Mouse (Mus musculus) stomach, embryonic 16.5 days (tissue): ENCODE measurements around the gene Samd4b. TPM values are rescaled to one million over a fixed set of nuclear protein-coding genes. Genes with fewer than 3 reads are reported as not detected.
"Not testable (repeated sequence)": the region's sequence is repeated elsewhere in the genome, so short reads cannot be mapped to it uniquely, and the experiment has no call there.

Experiments
- ATAC-seq: fragments of 200-750 bp; cut with Nextera tagmentation; 2 replicates; pipeline ENCODE4 v1.8.0; 2017; ENCODE audit warnings: moderate number of reproducible peaks, moderate TSS enrichment; ENCODE audit not compliant: insufficient read depth, low FRiP score
- H3K27ac ChIP-seq: fragments of 300-500 bp; sonication (generic); 2 replicates; pipeline ENCODE4 v1.5.1; 2014; ENCODE audit warnings: low read length
- H3K27me3 ChIP-seq: fragments of 300-500 bp; sonication (generic); 2 replicates; pipeline ENCODE4 v1.6.1; 2014; ENCODE audit warnings: low read length, control low read depth, mixed read lengths; ENCODE audit not compliant: control insufficient read depth, insufficient read depth
- H3K36me3 ChIP-seq: fragments of 300-500 bp; sonication (generic); 2 replicates; pipeline ENCODE4 v1.6.1; 2014; ENCODE audit warnings: low read length; ENCODE audit not compliant: control insufficient read depth, insufficient read depth
- H3K4me1 ChIP-seq: fragments of 300-500 bp; sonication (generic); 2 replicates; pipeline ENCODE4 v1.6.1; 2014; ENCODE audit warnings: low read length, control low read depth, mixed read lengths; ENCODE audit not compliant: control insufficient read depth, insufficient read depth
- H3K4me2 ChIP-seq: fragments of 300-500 bp; sonication (generic); 2 replicates; pipeline ENCODE4 v1.6.1; 2014; ENCODE audit warnings: low read depth, low read length, mixed read lengths
- H3K4me3 ChIP-seq: fragments of 300-500 bp; sonication (generic); replicated peaks from 2 replicates; pipeline ENCODE4 v1.5.1; 2014; ENCODE audit warnings: mild to moderate bottlenecking, low read length
- H3K9ac ChIP-seq: fragments of 300-500 bp; sonication (generic); 2 replicates; pipeline ENCODE4 v1.6.1; 2014; ENCODE audit warnings: low read length
- H3K9me3 ChIP-seq: fragments of 300-500 bp; sonication (generic); replicated peaks from 2 replicates; pipeline ENCODE4 v1.6.1; 2016; ENCODE audit warnings: low read length, control low read depth; ENCODE audit not compliant: control insufficient read depth
- WGBS: fragments of 180-500 bp; shearing (Covaris S2); extraction: QIAGEN DNeasy Blood & Tissue Kit; methylation state at CpG from one replicate; pipeline ENCODE4 v1.1.7; 2014; 5-methylcytosine and 5-hydroxymethylcytosine counted together
- polyA plus RNA-seq: library from polyadenylated mRNA; unstranded; fragments of >200 nt; fragmentation: Nextera tagmentation; extraction: Ambion mirVana; gene quantifications from 2 replicates; pipeline ENCODE4 v1.2.1, GENCODE M21; 2015

Samd4b gene
- polyA plus RNA-seq, 1 experiment from 2014 or later = 10.9 TPM

DNA sequence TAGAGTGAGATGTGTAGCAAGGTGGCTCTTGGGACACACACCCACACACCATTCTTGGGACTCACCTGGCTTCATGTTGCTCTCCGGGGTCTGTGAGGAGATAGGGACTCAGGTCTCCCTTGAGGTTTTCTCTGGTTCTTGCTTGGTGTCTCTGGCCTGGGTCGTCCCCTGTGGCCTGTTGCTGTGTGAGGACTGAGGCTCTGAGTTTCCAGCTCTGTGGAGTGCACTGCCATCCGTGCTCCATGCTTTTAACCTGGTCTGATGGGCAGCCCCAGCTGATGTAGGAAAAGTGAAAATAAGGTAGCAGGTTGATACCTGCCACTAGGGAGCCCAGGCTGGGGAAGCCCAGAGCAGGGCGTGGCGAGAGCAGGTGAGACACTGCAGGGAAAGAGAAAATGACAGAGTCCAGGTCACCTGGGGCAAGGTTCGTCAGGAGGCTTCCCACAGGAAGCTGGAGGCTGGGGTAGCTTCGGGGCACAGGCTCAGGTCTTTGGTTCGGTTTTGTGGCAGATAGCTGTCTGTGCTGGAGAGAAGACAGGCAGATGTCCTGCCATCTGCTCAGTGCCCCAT, 87.5 kb downstream of the Samd4b start, which contains the start of gene Ifnl2:
Gene Ifnl2 (minus strand): TSS at position 51 of the 570 bp plus-strand sequence.
- not testable (repeated sequence) for H3K9ac ChIP-seq, H3K36me3 ChIP-seq, H3K4me1 ChIP-seq, H3K4me2 ChIP-seq, H3K9me3 ChIP-seq, H3K27ac ChIP-seq, H3K4me3 ChIP-seq, H3K27me3 ChIP-seq, ATAC-seq
- 58% methylated on average over 8 of the region's 8 CpGs for WGBS

DNA sequence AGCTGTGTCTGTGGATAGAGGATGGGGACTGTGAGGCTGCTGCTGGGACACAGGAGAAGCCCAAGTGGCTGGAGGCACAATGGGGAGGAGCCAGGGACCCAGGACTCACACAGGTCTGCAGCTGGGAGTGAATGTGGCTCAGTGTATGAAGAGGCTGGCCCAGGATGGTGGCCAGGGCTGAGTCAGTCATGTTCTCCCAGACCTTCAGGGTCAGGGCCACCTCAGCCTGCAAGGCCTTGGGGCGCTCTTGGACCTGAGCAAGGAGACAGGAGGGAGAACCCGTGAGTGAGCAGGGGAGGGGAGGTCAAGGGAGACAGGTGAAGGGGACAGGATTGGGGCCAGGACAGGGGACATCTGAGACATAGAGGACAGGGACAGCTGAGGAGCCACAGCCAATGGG, 88.8 kb downstream of the Samd4b start:
- H3K4me1 ChIP-seq, H3K9ac ChIP-seq, H3K4me2 ChIP-seq, H3K27me3 ChIP-seq, H3K27ac ChIP-seq, ATAC-seq, H3K4me3 ChIP-seq, H3K9me3 ChIP-seq, H3K36me3 ChIP-seq: not testable (repeated sequence)
- 44% methylated on average over 1 of the region's 2 CpGs for WGBS

DNA sequence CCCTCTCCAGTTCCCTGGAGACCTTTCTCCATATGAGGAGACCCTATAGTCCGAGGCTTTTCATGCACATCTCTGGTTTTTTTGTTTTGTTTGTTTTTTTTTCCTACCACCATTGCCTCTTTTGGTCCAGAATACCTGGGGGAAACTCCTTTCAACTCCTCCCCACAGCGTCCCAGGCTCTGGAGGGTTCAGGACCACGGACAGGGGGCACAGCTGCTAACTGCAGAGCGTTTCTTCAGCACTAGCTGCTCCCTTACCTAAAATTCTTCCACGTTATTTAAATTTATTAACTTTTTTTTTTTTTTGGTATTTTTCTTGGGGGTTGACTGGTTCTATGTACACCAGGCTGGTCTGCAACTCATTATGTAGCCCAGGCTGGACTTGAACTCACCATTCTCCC, 92.4 kb downstream of the Samd4b start:
- Histone ChIP-seq H3K9me3 (no peaks in the 10 kb centered on the region; the same call in 1 of the 2 replicates), H3K36me3 (no peaks in the 10 kb centered on the region), H3K27me3 (no peaks in the 10 kb centered on the region; the same call in 1 of the 2 replicates), H3K4me3 (no peak overlapping the region), H3K27ac (no peak overlapping the region), H3K9ac (no peak overlapping the region), H3K4me1 (no peaks in the 10 kb centered on the region), H3K4me2 (no peak overlapping the region)
- 1% methylated on average over 5 of the region's 5 CpGs for WGBS
- no peak for ATAC-seq

DNA sequence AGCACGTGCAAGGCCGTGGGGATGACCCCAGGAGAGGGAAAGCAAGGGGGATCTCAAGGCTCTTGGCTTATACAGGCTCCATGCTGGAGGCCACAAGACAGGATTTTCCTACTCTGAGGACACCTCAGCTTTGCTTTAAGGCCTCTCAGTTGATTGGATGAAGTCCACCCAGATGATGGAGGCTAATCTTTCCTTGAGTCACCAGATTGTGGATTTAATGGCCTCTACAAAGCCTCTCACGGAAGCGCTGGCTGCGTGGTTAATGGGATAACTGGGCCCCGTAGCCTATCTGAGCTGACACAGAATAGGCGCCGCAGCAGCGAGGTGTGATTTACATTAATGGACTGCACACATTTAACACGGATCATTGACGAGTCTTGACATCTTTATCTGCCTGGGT, 102.5 kb downstream of the Samd4b start:
- H3K9ac ChIP-seq = no peak overlapping the region
- ATAC-seq = no peak

DNA sequence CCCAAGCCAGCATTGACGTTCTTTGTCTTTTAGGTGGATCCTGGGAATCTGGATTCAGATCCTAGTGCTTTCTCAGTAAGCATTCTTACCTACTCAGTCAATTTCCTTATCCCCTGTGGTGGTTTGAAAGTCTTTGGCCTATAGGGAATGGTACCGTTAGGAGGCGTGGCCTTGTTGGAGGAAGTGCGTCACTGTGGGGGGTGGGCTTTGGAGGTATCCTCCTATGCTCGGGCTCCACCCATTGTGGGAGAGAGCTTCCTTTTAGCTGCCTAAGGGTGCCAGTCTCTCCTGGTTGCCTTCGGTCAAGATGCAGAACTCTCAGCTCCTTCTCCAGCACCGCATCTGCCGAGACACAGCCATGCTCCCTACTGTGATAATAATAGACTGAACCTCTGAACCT, 105.6 kb downstream of the Samd4b start:
- Histone ChIP-seq H3K36me3 (no peaks in the 10 kb centered on the region), H3K9me3 (no peaks in the 10 kb centered on the region), H3K27ac (no peak overlapping the region), H3K4me1 (peaks cover 3% of the 10 kb centered on the region; the same call in 1 of the 2 replicates), H3K4me3 (no peak overlapping the region), H3K27me3 (no peaks in the 10 kb centered on the region), H3K4me2 (no peak overlapping the region), H3K9ac (no peak overlapping the region)
- ATAC-seq = no peak
- WGBS = 87% methylated on average over 8 of the region's 8 CpGs

More for the DNA sequence above, 102.5 kb downstream of the Samd4b start:
- no peaks in the 10 kb centered on the region for H3K4me1 ChIP-seq
- no peaks in the 10 kb centered on the region for H3K9me3 ChIP-seq
- H3K4me3 ChIP-seq = no peak overlapping the region
- 66% methylated on average over 11 of the region's 11 CpGs for WGBS
- H3K36me3 ChIP-seq = no peaks in the 10 kb centered on the region
- H3K27ac ChIP-seq = no peak overlapping the region
- no peaks in the 10 kb centered on the region for H3K27me3 ChIP-seq
- H3K4me2 ChIP-seq = no peak overlapping the region

DNA sequence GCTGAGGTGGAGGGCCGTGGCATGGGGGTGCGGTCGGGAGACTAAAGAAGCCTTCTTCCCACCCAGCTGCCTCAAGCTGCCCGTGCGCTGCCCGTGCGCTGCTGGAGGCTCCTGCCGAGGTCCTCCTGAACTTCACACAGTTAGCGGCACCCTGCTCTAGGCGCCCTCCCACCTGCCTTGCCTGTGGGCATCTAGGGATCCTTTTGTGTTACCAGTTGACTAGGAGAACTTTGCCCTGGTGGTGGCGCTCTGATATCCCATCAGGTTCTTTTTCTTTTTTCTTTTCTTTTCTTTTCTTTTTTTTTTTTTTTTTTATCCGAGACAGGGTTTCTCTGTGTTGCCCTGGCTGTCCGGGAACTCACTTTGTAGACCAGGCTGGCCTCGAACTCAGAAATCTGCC, 107.0 kb downstream of the Samd4b start:
- peak overlapping the region; percentile 40 for H3K4me2 ChIP-seq
- no peak overlapping the region for H3K9ac ChIP-seq
- H3K4me3 ChIP-seq = 0 out of 2 replicates have a peak overlapping the region, but pooled peaks have one; percentile 1
- no peak for ATAC-seq
- 27% methylated on average over 14 of the region's 14 CpGs for WGBS
- no peaks in the 10 kb centered on the region for H3K27me3 ChIP-seq
- H3K36me3 ChIP-seq = no peaks in the 10 kb centered on the region
- H3K4me1 ChIP-seq = peaks cover 3% of the 10 kb centered on the region; the same call in 1 of the 2 replicates
- H3K27ac ChIP-seq = no peak overlapping the region
- H3K9me3 ChIP-seq = no peaks in the 10 kb centered on the region

DNA sequence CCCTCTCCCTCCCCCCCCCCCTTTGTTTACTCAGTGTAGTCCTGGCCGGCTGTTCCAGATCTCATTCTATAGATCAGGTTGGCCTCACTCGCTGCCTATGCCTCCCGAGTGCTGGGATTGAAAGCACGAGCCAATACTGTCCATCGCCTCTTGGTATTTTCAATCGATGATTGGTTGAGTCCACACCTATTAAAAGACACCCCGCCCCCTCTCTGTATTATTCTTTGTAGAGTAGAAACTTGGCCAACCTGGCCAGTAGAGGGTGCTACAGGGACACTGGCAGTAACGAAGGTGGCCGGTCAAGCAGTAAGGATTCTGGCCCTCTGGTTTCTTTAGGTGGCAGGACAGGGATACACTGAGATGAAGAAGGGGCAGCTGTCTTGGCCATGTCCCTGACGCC, 107.5 kb downstream of the Samd4b start:
- no peaks in the 10 kb centered on the region for H3K9me3 ChIP-seq
- H3K27me3 ChIP-seq = no peaks in the 10 kb centered on the region
- H3K36me3 ChIP-seq = no peaks in the 10 kb centered on the region
- no peak overlapping the region for H3K9ac ChIP-seq
- H3K4me3 ChIP-seq = 0 out of 2 replicates have a peak overlapping the region, but pooled peaks have one; percentile 1
- WGBS = 3% methylated on average over 10 of the region's 10 CpGs
- H3K4me1 ChIP-seq = peaks cover 3% of the 10 kb centered on the region; the same call in 1 of the 2 replicates
- peak; percentile 63 for ATAC-seq
- H3K27ac ChIP-seq = no peak overlapping the region
- peak overlapping the region; percentile 40 for H3K4me2 ChIP-seq

DNA sequence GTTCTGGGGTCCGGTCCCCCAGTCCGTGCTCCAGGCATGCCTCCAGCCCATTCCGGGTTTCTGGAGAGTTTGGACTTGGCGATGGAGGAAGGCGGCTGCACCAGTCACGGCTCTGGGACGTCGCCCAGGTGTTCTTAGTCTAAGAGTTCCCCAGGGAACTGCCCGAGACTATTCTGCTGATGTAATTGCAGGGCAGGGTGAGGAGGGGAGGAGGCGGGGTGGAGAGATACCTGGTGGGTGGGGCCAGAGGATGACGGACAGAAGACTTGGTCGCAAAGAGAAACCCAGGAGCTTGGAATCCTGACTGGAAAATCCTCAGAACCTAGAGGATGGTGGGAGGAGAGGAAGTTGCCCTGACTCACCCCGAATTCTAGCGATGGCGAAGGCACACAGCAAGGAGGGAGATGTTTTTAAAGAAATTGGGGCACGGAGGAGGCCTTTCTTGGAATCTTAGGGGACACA, 109.9 kb downstream of the Samd4b start:
- WGBS = 4% methylated on average over 16 of the region's 16 CpGs
- Histone ChIP-seq H3K4me2 (peak overlapping the region; percentile 51), H3K4me3 (peak overlapping the region; percentile 27), H3K9ac (peak overlapping the region; percentile 47; the same call in 1 of the 2 replicates), H3K4me1 (peaks cover 3% of the 10 kb centered on the region; the same call in 1 of the 2 replicates), H3K27me3 (no peaks in the 10 kb centered on the region), H3K36me3 (no peaks in the 10 kb centered on the region), H3K9me3 (no peaks in the 10 kb centered on the region), H3K27ac (no peak overlapping the region; the same call in 1 of the 2 replicates)
- ATAC-seq = peak; percentile 78

DNA sequence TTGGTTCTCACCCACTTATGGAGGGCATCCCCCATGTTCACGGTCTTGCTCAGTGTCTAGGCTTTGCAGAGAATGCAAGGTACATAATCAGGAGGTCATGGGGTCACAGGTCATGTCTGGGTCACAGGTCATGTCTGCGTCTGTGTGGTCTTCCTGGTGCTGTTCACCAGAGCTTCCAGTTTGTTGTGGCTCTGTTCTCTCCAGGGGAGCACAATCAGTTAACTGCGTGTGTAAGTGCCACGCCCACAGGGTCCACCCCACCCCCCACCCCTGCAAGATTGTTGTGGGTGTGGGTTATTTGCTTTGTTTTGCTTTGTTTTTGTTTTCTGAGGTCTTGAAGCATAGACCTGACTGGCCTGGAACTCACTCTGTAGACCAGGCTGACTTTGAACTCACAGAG, 113.8 kb downstream of the Samd4b start:
- Histone ChIP-seq H3K27me3 (no peaks in the 10 kb centered on the region), H3K4me2 (no peak overlapping the region), H3K9me3 (no peaks in the 10 kb centered on the region), H3K4me3 (no peak overlapping the region), H3K27ac (no peak overlapping the region), H3K36me3 (no peaks in the 10 kb centered on the region), H3K4me1 (peaks cover 3% of the 10 kb centered on the region; the same call in 1 of the 2 replicates), H3K9ac (no peak overlapping the region)
- WGBS = 22% methylated on average over 4 of the region's 4 CpGs
- ATAC-seq = no peak
